Mouse (Mus musculus) ES-Bruce4 (cell line): ENCODE measurements around the gene Epha8.

ENCODE experiments used
- CTCF ChIP-seq: IDR thresholded peaks from one replicate; pipeline ENCODE4 v1.8.1; 2011; ENCODE audit warnings: low read depth, low read length
- POLR2A ChIP-seq: IDR thresholded peaks from one replicate; pipeline ENCODE4 v1.8.1; 2011; ENCODE audit warnings: low read length; ENCODE audit not compliant: insufficient read depth

DNA sequence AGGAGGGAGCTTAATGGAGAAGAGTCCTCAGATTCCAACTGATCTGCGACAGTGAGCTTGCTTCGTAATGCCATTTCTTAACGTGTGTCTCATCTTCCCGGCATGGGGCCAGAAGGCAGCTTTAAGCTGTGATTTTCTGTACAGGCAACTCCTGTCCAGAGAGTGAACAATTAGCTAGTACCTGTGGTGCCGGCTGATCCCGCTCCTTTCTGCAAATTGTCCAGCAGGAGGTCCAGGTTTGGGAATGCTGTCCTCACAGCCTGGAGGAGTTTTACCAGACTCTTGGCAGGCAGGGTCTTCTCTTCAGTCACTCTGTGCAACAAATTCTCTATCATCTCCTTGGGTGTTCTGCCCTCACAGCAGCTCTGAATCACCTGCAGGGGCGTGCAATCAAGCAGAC is 44.4 kb upstream of the Epha8 start:
- no peak for TF ChIP-seq POLR2A
- no peak for TF ChIP-seq CTCF
